ENCODE assay signal across 16 mouse cellular contexts in genomic region chr4:155849792-155850451, GRCm38 (mm10). TPM values are rescaled to one million over a fixed set of nuclear protein-coding genes. Genes with fewer than 3 reads are reported as not detected.
DNase-seq lines count a peak whose midpoint lies in the region; ATAC-seq and TF ChIP-seq lines count a peak whose summit lies in the region.
"Had no signal": no experiment of that assay in that cellular context is flagged by ENCODE, and none has a peak within 500 bp of the region (broad histone marks: within the 10 kb centered on the region; RNA-seq: fewer than 3 reads in every experiment).

No protein-coding gene starts in this region.

- peak overlapping the region; percentile 9; the same call in 1 of the 2 replicates for H3K27ac ChIP-seq in heart, adult 2 months
- no peak overlapping the region for H3K27ac ChIP-seq in kidney, embryonic 15.5 days
- H3K27ac ChIP-seq: embryonic facial prominence, embryonic 12.5 days had no signal

- no peaks in the 10 kb centered on the region for H3K9me3 ChIP-seq in megakaryocyte, embryonic 14.5 days
- no peaks in the 10 kb centered on the region for H3K9me3 ChIP-seq in kidney, embryonic 15.5 days (replicated peaks)
- H3K9me3 ChIP-seq: embryonic facial prominence, embryonic 12.5 days had no signal

- 63% methylated on average over 3 of the region's 3 CpGs for WGBS in heart, adult 2 months
- 96% methylated on average over 3 of the region's 3 CpGs for WGBS in kidney, embryonic 15.5 days

- no peak for DNase-seq in heart, adult 2 months
- DNase-seq in heart, adult 9 months (ENCODE audit: low spot score in 2 of 2) = no peak
- DNase-seq in left cerebral cortex, postnatal 10 days (ENCODE audit: extremely low spot score in 1 of 2, low spot score in 2 of 2) = no peak
- DNase-seq: cerebellum, adult 9-10 months; heart, adult 18-20 months; layer of hippocampus, adult 9-11 months; left cerebral cortex, postnatal 4 days; lung, postnatal 14 days; thymus, postnatal 14 days had no signal

- H3K4me2 ChIP-seq in kidney, embryonic 15.5 days = no peak overlapping the region
- peak overlapping the region; percentile 100 for H3K4me2 ChIP-seq in myocyte (ENCODE audit: low read depth)
- H3K4me2 ChIP-seq: embryonic facial prominence, embryonic 12.5 days had no signal

- H3K4me3 ChIP-seq in heart, adult 2 months = no peak overlapping the region
- H3K4me3 ChIP-seq in megakaryocyte, embryonic 14.5 days (replicated peaks) = peak overlapping the region; percentile 38
- no peak overlapping the region for H3K4me3 ChIP-seq in kidney, embryonic 15.5 days (replicated peaks)
- H3K4me3 ChIP-seq in myocyte = no peak overlapping the region
- H3K4me3 ChIP-seq: embryonic facial prominence, embryonic 12.5 days had no signal

- intact Hi-C loops in heart, adult 2 months (cut with DNase I) = loop anchor here (2.0 kb wide), 1 partner anchor 19 kb away; the partner anchor contains the start of genes Cptp and Ints11
- intact Hi-C loops in left cerebral cortex, postnatal 10 days (cut with DNase I) = no loop called here

- TF ChIP-seq CTCF in heart, adult 2 months (IDR thresholded peaks at IDR 0.05) = no peak

- no peak for TF ChIP-seq EP300 in heart, adult 2 months (IDR thresholded peaks at IDR 0.05; ENCODE audit: insufficient read depth, low read depth, low read length)

- TF ChIP-seq POLR2A in heart, adult 2 months (IDR thresholded peaks at IDR 0.05; ENCODE audit: insufficient read depth, low read depth, low read length) = no peak
- TF ChIP-seq POLR2A in myocyte (IDR thresholded peaks at IDR 0.05; ENCODE audit: insufficient read length, low read depth) = no peak

- H3ac ChIP-seq in myocyte (ENCODE audit: control insufficient read depth, insufficient read length) = no peak overlapping the region

- H3K9ac ChIP-seq in heart, adult 2 months (ENCODE audit: low read depth, low read length) = no peak overlapping the region
- 0 out of 2 replicates have a peak overlapping the region, but pooled peaks have one; percentile 10 for H3K9ac ChIP-seq in kidney, embryonic 15.5 days
- H3K9ac ChIP-seq: embryonic facial prominence, embryonic 12.5 days had no signal

- H3K4me1 ChIP-seq in heart, adult 2 months (ENCODE audit: control insufficient read depth, insufficient read depth, low read length) = peaks cover 38% of the 10 kb centered on the region
- H3K4me1 ChIP-seq in megakaryocyte, embryonic 14.5 days = peaks cover 69% of the 10 kb centered on the region
- H3K4me1 ChIP-seq in kidney, embryonic 15.5 days = peaks cover 36% of the 10 kb centered on the region

- H3K36me3 ChIP-seq in heart, adult 2 months (ENCODE audit: control insufficient read depth, insufficient read depth, low read length) = no peaks in the 10 kb centered on the region
- H3K36me3 ChIP-seq in megakaryocyte, embryonic 14.5 days (replicated peaks; ENCODE audit: low read length) = peaks cover 25% of the 10 kb centered on the region
- H3K36me3 ChIP-seq in kidney, embryonic 15.5 days = peaks cover 19% of the 10 kb centered on the region
- no peaks in the 10 kb centered on the region for H3K36me3 ChIP-seq in myocyte (ENCODE audit: control insufficient read depth, insufficient read depth)

- H3K79me2 ChIP-seq in heart, adult 2 months (replicated peaks; ENCODE audit: control insufficient read depth, insufficient read depth, low read length) = peaks cover 8% of the 10 kb centered on the region
- peaks cover 45% of the 10 kb centered on the region for H3K79me2 ChIP-seq in myocyte (ENCODE audit: control insufficient read depth, insufficient read depth)

- H3K27me3 ChIP-seq in heart, adult 2 months (ENCODE audit: control insufficient read depth, insufficient read depth, low read length) = no peaks in the 10 kb centered on the region
- no peaks in the 10 kb centered on the region for H3K27me3 ChIP-seq in megakaryocyte, embryonic 14.5 days (replicated peaks)
- H3K27me3 ChIP-seq in kidney, embryonic 15.5 days = no peaks in the 10 kb centered on the region
- H3K27me3 ChIP-seq in myocyte (ENCODE audit: control insufficient read depth, insufficient read depth, insufficient read length) = no peaks in the 10 kb centered on the region
- H3K27me3 ChIP-seq: embryonic facial prominence, embryonic 12.5 days had no signal

- ATAC-seq in megakaryocyte, adult 5-6 weeks (ENCODE audit: poor library complexity, severe bottlenecking) = no peak
- no peak for ATAC-seq in kidney, embryonic 15.5 days (replicated peaks; ENCODE audit: low FRiP score)
- no peak for ATAC-seq in megakaryocyte-erythroid progenitor cell, adult 5-6 weeks (replicated peaks; ENCODE audit: low FRiP score, low TSS enrichment, poor library complexity, severe bottlenecking)
- ATAC-seq: CD4-positive, CD25-positive, alpha-beta regulatory T cell, adult 4 months had no signal

TF ChIP-seq in myocyte, 11 proteins besides CTCF, POLR2A, EP300 and RAD21:
- no peak for TF ChIP-seq SRF (IDR thresholded peaks at IDR 0.05; ENCODE audit: control insufficient read depth, insufficient read length, low read depth)
- no peak for TF ChIP-seq E2F4 (IDR thresholded peaks at IDR 0.05; ENCODE audit: insufficient read depth)
- no peak for TF ChIP-seq REST (IDR thresholded peaks at IDR 0.05; ENCODE audit: insufficient read depth, insufficient read length)
- TF ChIP-seq CEBPB (IDR thresholded peaks at IDR 0.05; ENCODE audit: insufficient read depth, poor library complexity, severe bottlenecking) = no peak

RNA-seq across cellular contexts. Expression of gene Dvl1, which starts 2.7 kb away (rescaled TPM):
- 10 to 100 TPM; 46.3 to 47.3 TPM for total RNA-seq in heart, adult 2 months (2021)
- 62.7 and 64.7 TPM in 2 replicates for polyA plus RNA-seq in heart, adult 2 months (2012; rRNA removed)
- 29.5 and 68.0 TPM in 2 replicates for polyA plus RNA-seq in megakaryocyte, embryonic 14.5 days (2012; ENCODE audit: insufficient read depth, low replicate concordance)
- 9.8 and 10.8 TPM in 2 replicates for total RNA-seq in megakaryocyte, adult 5-6 weeks (2015)
- total RNA-seq in megakaryocyte, adult 5-6 weeks (2017) = 10.5 and 11.3 TPM in 2 replicates
- 5.2 and 5.3 TPM in 2 replicates for polyA plus RNA-seq in kidney, embryonic 15.5 days (2015; fragmentation: Nextera tagmentation; extraction: Ambion mirVana)
- polyA plus RNA-seq in myocyte (2012; fragmentation: generic; extraction: Trizol) = 98.4 TPM
- 24.2 and 49.5 TPM in 2 replicates for total RNA-seq in megakaryocyte-erythroid progenitor cell, adult 5-6 weeks (2014; fragmentation: Nextera tagmentation)
- 11.1 and 16.2 TPM in 2 replicates for total RNA-seq in megakaryocyte-erythroid progenitor cell, adult 5-6 weeks (2017)
- total RNA-seq in left cerebral cortex, postnatal 10 days (2021) = 10 to 100 TPM; 70.6 to 74.2 TPM

RNA-seq across cellular contexts. Expression of gene Mxra8, which starts 10.4 kb away (rescaled TPM):
- total RNA-seq in heart, adult 2 months (2021) = 10 to 100 TPM; 26.7 to 31.9 TPM
- 84.7 and 118 TPM in 2 replicates for polyA plus RNA-seq in heart, adult 2 months (2012; rRNA removed)
- polyA plus RNA-seq in megakaryocyte, embryonic 14.5 days (2012; ENCODE audit: insufficient read depth, low replicate concordance) = 0.13 TPM in 1 of 2 replicates, not detected in the other
- not detected in 2 replicates for total RNA-seq in megakaryocyte, adult 5-6 weeks (2015)
- 1.2 TPM in 2 replicates for total RNA-seq in megakaryocyte, adult 5-6 weeks (2017)
- polyA plus RNA-seq in kidney, embryonic 15.5 days (2015; fragmentation: Nextera tagmentation; extraction: Ambion mirVana) = 90.7 and 106 TPM in 2 replicates
- 87.5 TPM for polyA plus RNA-seq in myocyte (2012; fragmentation: generic; extraction: Trizol)
- total RNA-seq in megakaryocyte-erythroid progenitor cell, adult 5-6 weeks (2014; fragmentation: Nextera tagmentation) = not detected in 2 replicates
- total RNA-seq in megakaryocyte-erythroid progenitor cell, adult 5-6 weeks (2017) = not detected in 2 replicates
- 10 to 100 TPM; 10.6 to 14.1 TPM for total RNA-seq in left cerebral cortex, postnatal 10 days (2021)

RNA-seq across cellular contexts. Expression of gene Tas1r3, which starts 13.2 kb away (rescaled TPM):
- total RNA-seq in heart, adult 2 months (2021) = under 1 TPM; 0.13 to 0.16 TPM
- polyA plus RNA-seq in heart, adult 2 months (2012; rRNA removed) = 0.32 and 0.35 TPM in 2 replicates
- 0.22 and 1.7 TPM in 2 replicates for polyA plus RNA-seq in megakaryocyte, embryonic 14.5 days (2012; ENCODE audit: insufficient read depth, low replicate concordance)
- total RNA-seq in megakaryocyte, adult 5-6 weeks (2015) = 0.93 and 1.4 TPM in 2 replicates
- 0.66 and 1.1 TPM in 2 replicates for total RNA-seq in megakaryocyte, adult 5-6 weeks (2017)
- 0.18 and 0.19 TPM in 2 replicates for polyA plus RNA-seq in kidney, embryonic 15.5 days (2015; fragmentation: Nextera tagmentation; extraction: Ambion mirVana)
- 0.17 TPM for polyA plus RNA-seq in myocyte (2012; fragmentation: generic; extraction: Trizol)
- 1.2 TPM in 1 of 2 replicates, not detected in the other for total RNA-seq in megakaryocyte-erythroid progenitor cell, adult 5-6 weeks (2014; fragmentation: Nextera tagmentation)
- total RNA-seq in megakaryocyte-erythroid progenitor cell, adult 5-6 weeks (2017) = 0.19 TPM in 1 of 2 replicates, not detected in the other
- under 1 TPM; 0.13 to 0.22 TPM for total RNA-seq in left cerebral cortex, postnatal 10 days (2021)

RNA-seq across cellular contexts. Expression of gene Aurkaip1, which starts 18.9 kb away (rescaled TPM):
- 100 to 1,000 TPM in 1 of 2 experiments, 10 to 100 TPM in 1; 99.2 to 117 TPM for total RNA-seq in heart, adult 2 months (2021)
- polyA plus RNA-seq in heart, adult 2 months (2012; rRNA removed) = 106 and 125 TPM in 2 replicates
- 60.6 and 341 TPM in 2 replicates for polyA plus RNA-seq in megakaryocyte, embryonic 14.5 days (2012; ENCODE audit: insufficient read depth, low replicate concordance)
- total RNA-seq in megakaryocyte, adult 5-6 weeks (2015) = 99.7 and 101 TPM in 2 replicates
- total RNA-seq in megakaryocyte, adult 5-6 weeks (2017) = 131 and 143 TPM in 2 replicates
- 149 and 158 TPM in 2 replicates for polyA plus RNA-seq in kidney, embryonic 15.5 days (2015; fragmentation: Nextera tagmentation; extraction: Ambion mirVana)
- 152 TPM for polyA plus RNA-seq in myocyte (2012; fragmentation: generic; extraction: Trizol)
- 108 and 182 TPM in 2 replicates for total RNA-seq in megakaryocyte-erythroid progenitor cell, adult 5-6 weeks (2014; fragmentation: Nextera tagmentation)
- total RNA-seq in megakaryocyte-erythroid progenitor cell, adult 5-6 weeks (2017) = 127 and 137 TPM in 2 replicates
- total RNA-seq in left cerebral cortex, postnatal 10 days (2021) = 10 to 100 TPM; 81.6 to 82.6 TPM

RNA-seq across cellular contexts. Expression of gene Cptp, which starts 19.3 kb away (rescaled TPM):
- total RNA-seq in heart, adult 2 months (2021) = 1 to 10 TPM; 5.1 to 6.9 TPM
- 8.9 and 12.4 TPM in 2 replicates for polyA plus RNA-seq in heart, adult 2 months (2012; rRNA removed)
- polyA plus RNA-seq in megakaryocyte, embryonic 14.5 days (2012; ENCODE audit: insufficient read depth, low replicate concordance) = 1.5 and 3.5 TPM in 2 replicates
- 9.1 and 11.7 TPM in 2 replicates for total RNA-seq in megakaryocyte, adult 5-6 weeks (2015)
- total RNA-seq in megakaryocyte, adult 5-6 weeks (2017) = 8.8 and 14.1 TPM in 2 replicates
- polyA plus RNA-seq in kidney, embryonic 15.5 days (2015; fragmentation: Nextera tagmentation; extraction: Ambion mirVana) = 13.0 and 15.2 TPM in 2 replicates
- 10.5 TPM for polyA plus RNA-seq in myocyte (2012; fragmentation: generic; extraction: Trizol)
- 8.2 and 13.3 TPM in 2 replicates for total RNA-seq in megakaryocyte-erythroid progenitor cell, adult 5-6 weeks (2014; fragmentation: Nextera tagmentation)
- 6.4 and 8.2 TPM in 2 replicates for total RNA-seq in megakaryocyte-erythroid progenitor cell, adult 5-6 weeks (2017)
- 10 to 100 TPM; 29.6 to 30.8 TPM for total RNA-seq in left cerebral cortex, postnatal 10 days (2021)

Comparison
In these comparisons a context has a peak if more than half of its experiments do, and no peak if none do; other contexts are left out.
1. RNA of gene Mxra8, which starts 10.4 kb away (total RNA-seq): 26.7 to 31.9 TPM in heart, adult 2 months and 10.6 to 14.1 TPM in left cerebral cortex, postnatal 10 days; 1.2 TPM in megakaryocyte, adult 5-6 weeks and not detected in megakaryocyte-erythroid progenitor cell, adult 5-6 weeks; every median in the first group is over 4 times any median in the second.